Mouse (Mus musculus): Measurements from ENCODE around the gene Sh3gl3. TPM values are rescaled to one million over a fixed set of nuclear protein-coding genes. Genes with fewer than 3 reads are reported as not detected.
"Not testable (repeated sequence)": the region's sequence is repeated elsewhere in the genome, so short reads cannot be mapped to it uniquely, and the experiment has no call there.

Sh3gl3 gene
- polyA plus RNA-seq, 1 experiment: 0.53 TPM

GRCm38 (mm10) chr7:82265365-82265764, 91.7 kb downstream of the Sh3gl3 start:
- no peak overlapping the region for H3K27ac ChIP-seq (ENCODE audit: insufficient read depth, low read length)
- WGBS: 88% methylated on average over 4 of the region's 4 CpGs
- no peak overlapping the region for H3K4me3 ChIP-seq (ENCODE audit: extremely low read depth, insufficient read depth, insufficient read length)
- H3K27me3 ChIP-seq (ENCODE audit: control insufficient read depth, insufficient read depth, low read length): no peaks in the 10 kb centered on the region
- H3K4me1 ChIP-seq (ENCODE audit: control insufficient read depth, insufficient read depth, insufficient read length): no peaks in the 10 kb centered on the region
- TF ChIP-seq CTCF (IDR thresholded peaks at IDR 0.05; ENCODE audit: extremely low read depth, insufficient read depth, insufficient read length, insufficient replicate concordance): no peak
- TF ChIP-seq POLR2A (IDR thresholded peaks at IDR 0.05; ENCODE audit: low read depth, low read length): no peak
- H3K36me3 ChIP-seq (ENCODE audit: control insufficient read depth, insufficient read depth, low read length): no peaks in the 10 kb centered on the region
- no peak for DNase-seq (ENCODE audit: low read depth in 1 of 2, low spot score in 2 of 2)

DNA sequence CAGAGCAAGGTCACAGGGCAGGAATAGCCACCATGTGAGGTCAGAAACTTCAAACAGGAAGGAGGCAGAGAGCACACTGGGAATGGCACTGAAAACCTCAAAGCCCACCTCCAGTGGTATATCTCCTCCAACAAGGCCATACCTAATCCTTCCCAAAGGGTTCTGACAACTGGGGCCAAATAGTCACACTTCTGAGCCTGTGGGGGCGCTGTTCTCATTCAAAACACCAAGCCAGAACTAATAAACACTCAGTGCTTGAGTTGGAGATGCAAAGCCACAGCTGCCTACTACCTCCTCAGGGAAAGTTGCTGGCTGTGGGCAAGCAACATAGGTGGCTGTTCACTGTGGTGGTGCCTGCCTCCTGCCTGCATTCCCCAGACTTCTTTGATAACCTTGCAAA, 96.3 kb downstream of the Sh3gl3 start:
- no peak for DNase-seq (ENCODE audit: low read depth in 1 of 2, low spot score in 2 of 2)
- H3K27me3 ChIP-seq (ENCODE audit: control insufficient read depth, insufficient read depth, low read length): no peaks in the 10 kb centered on the region
- H3K36me3 ChIP-seq (ENCODE audit: control insufficient read depth, insufficient read depth, low read length): no peaks in the 10 kb centered on the region
- WGBS: 50% methylated on average over 1 of the region's 1 CpGs
- H3K4me3 ChIP-seq (ENCODE audit: extremely low read depth, insufficient read depth, insufficient read length): no peak overlapping the region
- no peak for TF ChIP-seq CTCF (IDR thresholded peaks at IDR 0.05; ENCODE audit: extremely low read depth, insufficient read depth, insufficient read length, insufficient replicate concordance)
- no peak for TF ChIP-seq POLR2A (IDR thresholded peaks at IDR 0.05; ENCODE audit: low read depth, low read length)
- no peaks in the 10 kb centered on the region for H3K4me1 ChIP-seq (ENCODE audit: control insufficient read depth, insufficient read depth, insufficient read length)
- no peak overlapping the region for H3K27ac ChIP-seq (ENCODE audit: insufficient read depth, low read length)

DNA sequence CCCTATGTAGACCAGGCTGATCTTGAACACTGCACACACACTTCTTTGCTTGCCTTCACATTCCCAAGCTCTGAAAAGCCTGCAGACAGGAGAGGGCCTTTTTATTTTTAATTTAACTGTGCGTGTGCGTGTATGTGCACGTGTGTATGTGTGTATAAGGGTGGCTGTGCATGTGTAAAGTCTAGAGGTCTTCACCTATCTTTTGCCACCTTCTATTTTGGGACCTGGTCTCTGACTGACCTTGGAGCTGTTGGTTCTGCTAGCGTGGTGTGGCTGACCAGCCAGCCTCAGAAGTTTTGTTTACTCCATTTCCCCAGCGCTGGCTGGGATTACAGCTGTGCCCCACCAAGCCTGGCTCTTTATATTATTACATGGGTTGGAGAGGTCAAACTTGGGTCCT, 98.1 kb downstream of the Sh3gl3 start:
- DNase-seq (ENCODE audit: low read depth in 1 of 2, low spot score in 2 of 2): no peak
- Histone ChIP-seq H3K36me3 (ENCODE audit: control insufficient read depth, insufficient read depth, low read length) (no peaks in the 10 kb centered on the region), H3K4me3 (ENCODE audit: extremely low read depth, insufficient read depth, insufficient read length) (no peak overlapping the region), H3K4me1 (ENCODE audit: control insufficient read depth, insufficient read depth, insufficient read length) (no peaks in the 10 kb centered on the region), H3K27ac (ENCODE audit: insufficient read depth, low read length) (no peak overlapping the region), H3K27me3 (ENCODE audit: control insufficient read depth, insufficient read depth, low read length) (no peaks in the 10 kb centered on the region)
- TF ChIP-seq POLR2A (IDR thresholded peaks at IDR 0.05; ENCODE audit: low read depth, low read length) (no peak), CTCF (IDR thresholded peaks at IDR 0.05; ENCODE audit: extremely low read depth, insufficient read depth, insufficient read length, insufficient replicate concordance) (no peak)
- 88% methylated on average over 5 of the region's 5 CpGs for WGBS

- not testable (repeated sequence) for H3K27ac ChIP-seq (ENCODE audit: insufficient read depth, low read length); H3K36me3 ChIP-seq (ENCODE audit: control insufficient read depth, insufficient read depth, low read length); H3K27me3 ChIP-seq (ENCODE audit: control insufficient read depth, insufficient read depth, low read length); H3K4me3 ChIP-seq (ENCODE audit: extremely low read depth, insufficient read depth, insufficient read length); H3K4me1 ChIP-seq (ENCODE audit: control insufficient read depth, insufficient read depth, insufficient read length); DNase-seq (ENCODE audit: low read depth in 1 of 2, low spot score in 2 of 2)
- WGBS: 34% methylated on average over 5 of the region's 5 CpGs
These were observed 99.2 kb downstream of the Sh3gl3 start for GRCm38 (mm10) chr7:82272875-82273274.

DNA sequence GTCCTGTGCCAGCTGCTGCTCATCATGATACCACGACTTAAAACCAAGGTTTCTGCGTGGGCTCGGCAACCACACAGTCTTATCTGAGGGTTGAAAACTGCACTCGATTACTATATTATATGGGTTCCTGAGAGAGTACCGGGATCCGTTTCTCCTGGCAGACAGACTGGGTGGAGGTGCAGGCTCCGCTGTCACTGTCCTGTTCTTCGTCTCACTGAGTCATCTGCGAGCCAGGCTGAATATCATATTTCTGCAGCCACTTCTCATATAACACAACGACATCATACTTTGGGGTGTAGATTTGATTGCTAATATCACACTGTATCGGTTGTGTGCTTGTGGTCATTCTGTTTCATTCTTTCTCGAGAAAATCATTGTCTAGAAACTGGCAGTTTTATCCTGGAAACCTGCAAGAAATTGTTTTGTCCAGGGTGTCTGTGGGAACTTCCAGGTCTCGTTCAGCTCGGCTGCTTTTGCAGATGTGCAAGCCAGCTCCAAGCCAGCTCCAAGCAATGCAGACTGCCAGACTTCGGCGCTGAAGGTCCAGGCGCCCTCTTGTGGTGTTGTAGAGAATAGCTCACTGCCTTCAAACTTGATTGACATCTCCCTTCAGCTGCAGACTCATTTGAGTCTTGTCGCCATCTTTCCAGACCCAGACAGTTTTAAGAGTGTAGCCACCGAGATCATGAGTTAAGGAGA, 100.5 kb downstream of the Sh3gl3 start:
- WGBS: 55% methylated on average over 19 of the region's 19 CpGs
- no peak overlapping the region for H3K27ac ChIP-seq (ENCODE audit: insufficient read depth, low read length)
- TF ChIP-seq CTCF (IDR thresholded peaks at IDR 0.05; ENCODE audit: extremely low read depth, insufficient read depth, insufficient read length, insufficient replicate concordance) (0 out of 2 replicates have a peak, but pooled peaks have one; percentile 39), POLR2A (IDR thresholded peaks at IDR 0.05; ENCODE audit: low read depth, low read length) (no peak)
- H3K36me3 ChIP-seq (ENCODE audit: control insufficient read depth, insufficient read depth, low read length): no peaks in the 10 kb centered on the region
- H3K4me1 ChIP-seq (ENCODE audit: control insufficient read depth, insufficient read depth, insufficient read length): no peaks in the 10 kb centered on the region
- H3K4me3 ChIP-seq (ENCODE audit: extremely low read depth, insufficient read depth, insufficient read length): no peak overlapping the region
- H3K27me3 ChIP-seq (ENCODE audit: control insufficient read depth, insufficient read depth, low read length): no peaks in the 10 kb centered on the region
- no peak for DNase-seq (ENCODE audit: low read depth in 1 of 2, low spot score in 2 of 2)

DNA sequence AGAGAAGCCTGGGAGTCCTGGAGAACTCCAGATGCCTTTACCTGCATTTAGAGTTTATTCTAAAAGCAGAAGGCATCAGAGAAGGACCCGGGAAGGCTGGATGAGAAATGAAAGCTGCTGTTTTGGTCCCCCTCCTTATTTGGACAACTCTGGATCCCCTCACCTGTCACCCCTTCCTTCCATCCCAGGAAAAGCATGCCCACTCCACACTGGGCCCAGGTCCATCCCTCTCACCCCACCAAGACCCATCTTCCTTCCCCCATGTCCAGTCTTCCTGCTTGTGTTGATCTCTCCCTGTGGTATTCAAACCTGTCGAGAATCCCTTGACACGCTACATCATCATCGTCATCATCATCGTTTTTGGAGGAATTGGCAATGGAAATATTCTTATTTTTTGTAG, 101.3 kb downstream of the Sh3gl3 start:
- Histone ChIP-seq H3K4me3 (ENCODE audit: extremely low read depth, insufficient read depth, insufficient read length) (no peak overlapping the region), H3K27ac (ENCODE audit: insufficient read depth, low read length) (no peak overlapping the region), H3K36me3 (ENCODE audit: control insufficient read depth, insufficient read depth, low read length) (no peaks in the 10 kb centered on the region), H3K27me3 (ENCODE audit: control insufficient read depth, insufficient read depth, low read length) (no peaks in the 10 kb centered on the region), H3K4me1 (ENCODE audit: control insufficient read depth, insufficient read depth, insufficient read length) (no peaks in the 10 kb centered on the region)
- no peak for DNase-seq (ENCODE audit: low read depth in 1 of 2, low spot score in 2 of 2)
- TF ChIP-seq POLR2A (IDR thresholded peaks at IDR 0.05; ENCODE audit: low read depth, low read length) (no peak), CTCF (IDR thresholded peaks at IDR 0.05; ENCODE audit: extremely low read depth, insufficient read depth, insufficient read length, insufficient replicate concordance) (no peak)
- 90% methylated on average over 5 of the region's 5 CpGs for WGBS

DNA sequence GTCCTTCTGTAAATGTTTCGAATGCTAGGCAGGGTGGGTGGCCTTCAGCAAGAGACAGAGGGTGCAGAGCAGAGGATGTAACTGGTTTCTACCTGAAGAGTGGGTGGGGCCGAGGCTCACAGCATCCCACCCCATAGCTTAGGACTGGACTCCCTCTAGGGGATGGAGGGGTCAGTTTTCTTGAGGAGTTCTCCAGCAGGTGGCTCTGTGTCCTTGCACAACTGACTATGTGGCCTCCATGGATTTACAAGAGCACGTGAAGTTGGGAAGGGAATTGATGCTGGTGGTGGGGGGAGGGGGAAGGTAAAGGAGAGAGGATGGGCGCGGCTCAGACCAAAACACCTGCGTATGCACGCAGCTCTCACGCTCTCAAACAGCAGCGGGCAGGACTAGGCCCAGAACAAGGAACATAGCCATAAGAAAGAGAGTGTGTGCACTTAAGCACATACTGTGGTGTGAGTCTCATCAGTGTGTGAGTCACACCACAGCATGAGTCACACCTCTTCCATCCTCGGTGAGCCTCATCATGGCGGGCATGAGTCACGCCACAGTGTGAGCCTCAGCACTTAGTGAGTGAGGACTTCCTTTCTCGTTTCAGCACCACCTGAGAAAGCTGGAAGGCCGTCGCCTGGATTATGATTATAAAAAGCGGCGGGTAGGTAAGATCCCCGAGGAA, 102.0 kb downstream of the Sh3gl3 start:
- no peaks in the 10 kb centered on the region for H3K4me1 ChIP-seq (ENCODE audit: control insufficient read depth, insufficient read depth, insufficient read length)
- H3K27me3 ChIP-seq (ENCODE audit: control insufficient read depth, insufficient read depth, low read length): no peaks in the 10 kb centered on the region
- TF ChIP-seq POLR2A (IDR thresholded peaks at IDR 0.05; ENCODE audit: low read depth, low read length): no peak
- no peak for TF ChIP-seq CTCF (IDR thresholded peaks at IDR 0.05; ENCODE audit: extremely low read depth, insufficient read depth, insufficient read length, insufficient replicate concordance)
- no peaks in the 10 kb centered on the region for H3K36me3 ChIP-seq (ENCODE audit: control insufficient read depth, insufficient read depth, low read length)
- no peak for DNase-seq (ENCODE audit: low read depth in 1 of 2, low spot score in 2 of 2)
- H3K4me3 ChIP-seq (ENCODE audit: extremely low read depth, insufficient read depth, insufficient read length): no peak overlapping the region
- H3K27ac ChIP-seq (ENCODE audit: insufficient read depth, low read length): no peak overlapping the region
- WGBS: 83% methylated on average over 18 of the region's 18 CpGs

Data from spleen, adult 2 months (tissue).